Mouse (Mus musculus): ENCODE results near the gene A930004D18Rik.

A930004D18Rik gene

GRCm38 (mm10) chr2:18052581-18052980, 15.0 kb upstream of the A930004D18Rik start:
- no peak for DNase-seq

GRCm38 (mm10) chr2:18051831-18052170, 14.3 kb upstream of the A930004D18Rik start:
- DNase-seq: no peak

GRCm38 (mm10) chr2:18051026-18051830, 13.7 kb upstream of the A930004D18Rik start:
- DNase-seq: no peak

GRCm38 (mm10) chr2:18050541-18050985, 13.0 kb upstream of the A930004D18Rik start:
- DNase-seq: no peak

- DNase-seq: no peak
These were observed 12.5 kb upstream of the A930004D18Rik start for GRCm38 (mm10) chr2:18050018-18050417.

GRCm38 (mm10) chr2:18049279-18049821, 11.8 kb upstream of the A930004D18Rik start:
- no peak for DNase-seq

GRCm38 (mm10) chr2:18048453-18049075, 11.0 kb upstream of the A930004D18Rik start, which contains the start of gene Skida1:
Skida1 (minus strand) TSS chr2:18049051.
- no peak for DNase-seq

- peak; percentile 53 to 59 for DNase-seq
These were observed 10.3 kb upstream of the A930004D18Rik start for GRCm38 (mm10) chr2:18047646-18048452.

GRCm38 (mm10) chr2:18046758-18047645, 9.5 kb upstream of the A930004D18Rik start:
- DNase-seq: peak; percentile 59 to 70

GRCm38 (mm10) chr2:18046186-18046585, 8.6 kb upstream of the A930004D18Rik start:
- DNase-seq: no peak

GRCm38 (mm10) chr2:18045781-18046181, 8.2 kb upstream of the A930004D18Rik start:
- no peak for DNase-seq

- DNase-seq: no peak
These were observed 7.7 kb upstream of the A930004D18Rik start for GRCm38 (mm10) chr2:18045143-18045780.

- DNase-seq: no peak
These were observed 3.8 kb upstream of the A930004D18Rik start for GRCm38 (mm10) chr2:18041199-18041885.

GRCm38 (mm10) chr2:18040347-18041160, 3.0 kb upstream of the A930004D18Rik start:
- no peak for DNase-seq

GRCm38 (mm10) chr2:18039566-18040290, 2.2 kb upstream of the A930004D18Rik start:
- no peak for DNase-seq

GRCm38 (mm10) chr2:18038895-18039371, 1.4 kb upstream of the A930004D18Rik start:
- no peak for DNase-seq

- DNase-seq: no peak
These were observed 710 bp upstream of the A930004D18Rik start for GRCm38 (mm10) chr2:18038141-18038752.

Measured in thymus, postnatal 36 days (tissue).